Mouse (Mus musculus): ENCODE results near the gene Gm9970. TPM values are rescaled to one million over a fixed set of nuclear protein-coding genes. Genes with fewer than 3 reads are reported as not detected.

The Gm9970 gene
- polyA plus RNA-seq, 1 experiment from 2014 or later, result 0.41 TPM

DNA sequence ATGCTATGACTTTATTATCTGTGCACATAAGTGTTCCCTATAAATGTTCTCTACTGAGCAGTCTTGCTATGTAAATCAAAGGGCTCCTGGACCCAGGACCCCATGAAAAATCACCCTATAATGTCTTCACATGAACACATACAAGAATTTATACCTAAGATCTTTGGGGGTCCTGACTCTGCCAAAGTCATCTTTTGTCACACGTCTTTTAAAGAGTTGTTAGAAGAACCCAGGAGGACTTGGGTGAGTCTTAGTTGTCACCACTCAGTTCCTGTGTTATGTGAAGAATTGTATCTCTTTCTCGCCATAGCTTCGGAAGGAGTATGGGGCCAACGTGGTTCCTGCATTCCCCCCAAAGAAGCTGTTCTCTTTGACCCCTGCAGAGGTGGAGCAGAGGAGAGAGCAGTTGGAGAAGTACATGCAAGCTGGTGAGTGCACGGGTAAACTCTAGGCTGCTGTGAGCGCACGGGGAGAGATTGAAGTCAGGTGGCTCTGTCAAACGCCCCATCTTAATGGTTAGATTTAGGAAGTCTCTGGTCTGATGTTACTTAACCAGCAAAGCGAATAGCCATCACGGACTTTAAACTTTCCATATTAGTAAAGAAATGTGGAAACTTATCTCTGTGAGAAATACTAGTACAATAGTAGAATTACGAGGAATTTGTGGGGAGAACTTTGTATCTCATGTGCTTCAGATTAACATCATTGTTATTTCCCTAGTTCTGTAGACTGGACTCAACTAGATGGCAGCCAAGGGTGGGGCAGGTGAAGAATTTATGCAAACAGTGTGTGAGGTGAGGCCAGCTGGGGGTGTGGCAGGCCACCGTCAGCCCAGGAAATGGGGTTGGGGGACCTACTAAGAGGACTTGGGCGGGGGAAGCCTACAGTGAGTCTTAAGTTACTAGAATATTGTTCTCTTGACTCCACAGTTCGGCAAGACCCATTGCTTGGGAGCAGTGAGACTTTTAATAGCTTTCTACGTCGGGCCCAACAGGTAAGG, 46.2 kb downstream of the Gm9970 start:
- peak overlapping the region in 1 of 2 experiments; percentile 71; a peak in 1 of 4 replicates for H3K4me3 ChIP-seq (ENCODE audit: control insufficient read depth in 1 of 2, insufficient read depth in 1 of 2, low read depth in 1 of 2, low read length in 2 of 2)
- H3K36me3 ChIP-seq (ENCODE audit: control insufficient read depth, insufficient read depth, low read length), result peaks cover 77% of the 10 kb centered on the region
- H3K4me2 ChIP-seq (ENCODE audit: low read length), result peak overlapping the region; percentile 90
- H3K9me3 ChIP-seq (ENCODE audit: control insufficient read depth, low read length), result no peaks in the 10 kb centered on the region
- peaks cover 4 to 19% of the 10 kb centered on the region in 2 experiments; a peak in 3 of 4 replicates for H3K4me1 ChIP-seq (ENCODE audit: control insufficient read depth in 2 of 2, insufficient read depth in 2 of 2, low read length in 2 of 2)
- no peak overlapping the region for H3K27ac ChIP-seq (replicated peaks in 1 of 2; ENCODE audit: control insufficient read depth in 1 of 2, insufficient read depth in 1 of 2, low read depth in 2 of 2, low read length in 2 of 2)
- WGBS, result 88% methylated on average over 16 of the region's 16 CpGs
- peak overlapping the region; percentile 93 for H3K9ac ChIP-seq (ENCODE audit: low read length)
- ATAC-seq (ENCODE audit: insufficient number of reproducible peaks, insufficient read depth, low FRiP score, low read depth), result no peak
- H3K27me3 ChIP-seq (ENCODE audit: control insufficient read depth, insufficient read depth, low read length), result no peaks in the 10 kb centered on the region

GRCm38 (mm10) chr5:31193631-31194281, 47.3 kb downstream of the Gm9970 start:
- Histone ChIP-seq H3K9me3 (ENCODE audit: control insufficient read depth, low read length) (no peaks in the 10 kb centered on the region), H3K4me3 (ENCODE audit: control insufficient read depth in 1 of 2, insufficient read depth in 1 of 2, low read depth in 1 of 2, low read length in 2 of 2) (peak overlapping the region; percentile 71 to 98), H3K4me1 (ENCODE audit: control insufficient read depth in 2 of 2, insufficient read depth in 2 of 2, low read length in 2 of 2) (peaks cover 4 to 19% of the 10 kb centered on the region in 2 experiments; a peak in 3 of 4 replicates), H3K9ac (ENCODE audit: low read length) (peak overlapping the region; percentile 93), H3K27ac (replicated peaks in 1 of 2; ENCODE audit: control insufficient read depth in 1 of 2, insufficient read depth in 1 of 2, low read depth in 2 of 2, low read length in 2 of 2) (peak overlapping the region; percentile 82 to 91), H3K27me3 (ENCODE audit: control insufficient read depth, insufficient read depth, low read length) (no peaks in the 10 kb centered on the region), H3K4me2 (ENCODE audit: low read length) (peak overlapping the region; percentile 90), H3K36me3 (ENCODE audit: control insufficient read depth, insufficient read depth, low read length) (peaks cover 75% of the 10 kb centered on the region)
- ATAC-seq (ENCODE audit: insufficient number of reproducible peaks, insufficient read depth, low FRiP score, low read depth), result no peak
- 9% methylated on average over 25 of the region's 25 CpGs for WGBS

- Histone ChIP-seq H3K36me3 (ENCODE audit: control insufficient read depth, insufficient read depth, low read length) (peaks cover 75% of the 10 kb centered on the region), H3K27me3 (ENCODE audit: control insufficient read depth, insufficient read depth, low read length) (no peaks in the 10 kb centered on the region), H3K27ac (replicated peaks in 1 of 2; ENCODE audit: control insufficient read depth in 1 of 2, insufficient read depth in 1 of 2, low read depth in 2 of 2, low read length in 2 of 2) (peak within 1 kb of the TSS; percentile 87 to 91), H3K4me2 (ENCODE audit: low read length) (peak within 1 kb of the TSS; percentile 90), H3K4me1 (ENCODE audit: control insufficient read depth in 2 of 2, insufficient read depth in 2 of 2, low read length in 2 of 2) (peaks cover 4 to 19% of the 10 kb centered on the region in 2 experiments; a peak in 3 of 4 replicates), H3K9me3 (ENCODE audit: control insufficient read depth, low read length) (no peaks in the 10 kb centered on the region), H3K9ac (ENCODE audit: low read length) (peak within 1 kb of the TSS; percentile 93), H3K4me3 (ENCODE audit: control insufficient read depth in 1 of 2, insufficient read depth in 1 of 2, low read depth in 1 of 2, low read length in 2 of 2) (peak within 1 kb of the TSS; percentile 71 to 98)
- peak; percentile 96 for ATAC-seq (ENCODE audit: insufficient number of reproducible peaks, insufficient read depth, low FRiP score, low read depth)
- under 1% methylated on average over 48 of the region's 48 CpGs for WGBS
Measured at GRCm38 (mm10) chr5:31192939-31193630, 47.9 kb downstream of the Gm9970 start, which contains the start of the genes Snx17 and Eif2b4. Gene Snx17, plus strand, starts transcription at chr5:31193227. Gene Eif2b4, minus strand, starts transcription at chr5:31193430.

GRCm38 (mm10) chr5:31192045-31192938, 48.7 kb downstream of the Gm9970 start:
- ATAC-seq (ENCODE audit: insufficient number of reproducible peaks, insufficient read depth, low FRiP score, low read depth), result peak; percentile 56
- Histone ChIP-seq H3K9ac (ENCODE audit: low read length) (peak overlapping the region; percentile 90), H3K4me3 (ENCODE audit: control insufficient read depth in 1 of 2, insufficient read depth in 1 of 2, low read depth in 1 of 2, low read length in 2 of 2) (peak overlapping the region; percentile 71 to 98), H3K36me3 (ENCODE audit: control insufficient read depth, insufficient read depth, low read length) (peaks cover 75% of the 10 kb centered on the region), H3K4me1 (ENCODE audit: control insufficient read depth in 2 of 2, insufficient read depth in 2 of 2, low read length in 2 of 2) (peaks cover 4 to 19% of the 10 kb centered on the region in 2 experiments; a peak in 3 of 4 replicates), H3K27me3 (ENCODE audit: control insufficient read depth, insufficient read depth, low read length) (no peaks in the 10 kb centered on the region), H3K4me2 (ENCODE audit: low read length) (peak overlapping the region; percentile 82), H3K27ac (replicated peaks in 1 of 2; ENCODE audit: control insufficient read depth in 1 of 2, insufficient read depth in 1 of 2, low read depth in 2 of 2, low read length in 2 of 2) (peak overlapping the region; percentile 85 to 87), H3K9me3 (ENCODE audit: control insufficient read depth, low read length) (no peaks in the 10 kb centered on the region)
- WGBS, result 12% methylated on average over 42 of the region's 42 CpGs

Other genes starting within 250 kb of the Gm9970 start
- 142 and 156 TPM in 2 replicates for gene Atraid, start 192.9 kb downstream of the Gm9970 start, polyA plus RNA-seq (2014; fragmentation: Nextera tagmentation; extraction: Ambion mirVana)
- gene Slc5a6, start 192.3 kb downstream of the Gm9970 start, polyA plus RNA-seq (2014; fragmentation: Nextera tagmentation; extraction: Ambion mirVana), result 6.5 and 7.2 TPM in 2 replicates
- gene Cad, start 186.5 kb downstream of the Gm9970 start, polyA plus RNA-seq (2014; fragmentation: Nextera tagmentation; extraction: Ambion mirVana), result 13.3 and 14.3 TPM in 2 replicates
- gene Dnajc5g, start 134.9 kb downstream of the Gm9970 start, polyA plus RNA-seq (2014; fragmentation: Nextera tagmentation; extraction: Ambion mirVana), result not detected in 2 replicates
- 0.26 and 0.43 TPM in 2 replicates for gene Slc30a3, start 133.0 kb downstream of the Gm9970 start, polyA plus RNA-seq (2014; fragmentation: Nextera tagmentation; extraction: Ambion mirVana)
- gene Trim54, start 124.5 kb downstream of the Gm9970 start, polyA plus RNA-seq (2014; fragmentation: Nextera tagmentation; extraction: Ambion mirVana), result 7.0 and 9.3 TPM in 2 replicates
- gene Ucn, start 102.4 kb downstream of the Gm9970 start, polyA plus RNA-seq (2014; fragmentation: Nextera tagmentation; extraction: Ambion mirVana), result not detected in 2 replicates
- gene Mpv17, start 87.0 kb downstream of the Gm9970 start, polyA plus RNA-seq (2014; fragmentation: Nextera tagmentation; extraction: Ambion mirVana), result 98.9 and 111 TPM in 2 replicates
- gene Gm29609, start 61.3 kb downstream of the Gm9970 start, polyA plus RNA-seq (2014; fragmentation: Nextera tagmentation; extraction: Ambion mirVana), result 1.1 and 2.0 TPM in 2 replicates
- gene Gtf3c2, start 61.1 kb downstream of the Gm9970 start, polyA plus RNA-seq (2014; fragmentation: Nextera tagmentation; extraction: Ambion mirVana), result 39.9 and 42.6 TPM in 2 replicates
- gene Snx17, start 48.0 kb downstream of the Gm9970 start, polyA plus RNA-seq (2014; fragmentation: Nextera tagmentation; extraction: Ambion mirVana), result 118 and 120 TPM in 2 replicates
- 50.7 and 52.5 TPM in 2 replicates for gene Eif2b4, start 47.8 kb downstream of the Gm9970 start, polyA plus RNA-seq (2014; fragmentation: Nextera tagmentation; extraction: Ambion mirVana)
- gene Zfp513, start 38.9 kb downstream of the Gm9970 start, polyA plus RNA-seq (2014; fragmentation: Nextera tagmentation; extraction: Ambion mirVana), result 3.3 and 4.3 TPM in 2 replicates
- 85.4 and 91.1 TPM in 2 replicates for gene Ppm1g, start 20.5 kb downstream of the Gm9970 start, polyA plus RNA-seq (2014; fragmentation: Nextera tagmentation; extraction: Ambion mirVana)
- 124 and 125 TPM in 2 replicates for gene Nrbp1, start 368 bp downstream of the Gm9970 start, polyA plus RNA-seq (2014; fragmentation: Nextera tagmentation; extraction: Ambion mirVana)
- gene Krtcap3, start 10.5 kb upstream of the Gm9970 start, polyA plus RNA-seq (2014; fragmentation: Nextera tagmentation; extraction: Ambion mirVana), result 4.8 and 5.4 TPM in 2 replicates
- 22.3 and 28.5 TPM in 2 replicates for gene Ift172, start 49.9 kb upstream of the Gm9970 start, polyA plus RNA-seq (2014; fragmentation: Nextera tagmentation; extraction: Ambion mirVana)
- 21.7 and 22.8 TPM in 2 replicates for gene Fndc4, start 54.8 kb upstream of the Gm9970 start, polyA plus RNA-seq (2014; fragmentation: Nextera tagmentation; extraction: Ambion mirVana)
- gene Gckr, start 56.2 kb upstream of the Gm9970 start, polyA plus RNA-seq (2014; fragmentation: Nextera tagmentation; extraction: Ambion mirVana), result not detected in 2 replicates
- 32.7 and 34.4 TPM in 2 replicates for gene Zfp512, start 211.2 kb upstream of the Gm9970 start, polyA plus RNA-seq (2014; fragmentation: Nextera tagmentation; extraction: Ambion mirVana)
- not detected in 2 replicates for gene 4930548H24Rik, start 244.5 kb upstream of the Gm9970 start, polyA plus RNA-seq (2014; fragmentation: Nextera tagmentation; extraction: Ambion mirVana)

Data from heart, embryonic 14.5 days (tissue).